Mouse (Mus musculus) lung, embryonic 14.5 days (tissue): Measurements from ENCODE around the gene Sgms1. TPM values are rescaled to one million over a fixed set of nuclear protein-coding genes. Genes with fewer than 3 reads are reported as not detected.

Source experiments
- ATAC-seq: fragments of 200-750 bp; cut with Nextera tagmentation; 2 replicates; pipeline ENCODE4 v1.8.0; 2017; ENCODE audit warnings: mild to moderate bottlenecking, moderate TSS enrichment, moderate library complexity; ENCODE audit not compliant: insufficient read depth
- DNase-seq: peaks from one replicate; pipeline ENCODE4 v3.0.0-alpha.2; 2015
- H3K27ac ChIP-seq: fragments of 300-500 bp; sonication (generic); 2 replicates; pipeline ENCODE4 v1.5.1; 2014; ENCODE audit warnings: low read depth, mild to moderate bottlenecking, moderate library complexity
- H3K27me3 ChIP-seq: fragments of 300-500 bp; sonication (generic); 2 replicates; pipeline ENCODE4 v1.6.1; 2014; ENCODE audit warnings: low read length, control low read depth; ENCODE audit not compliant: insufficient read depth
- H3K36me3 ChIP-seq: fragments of 300-500 bp; sonication (generic); 2 replicates; pipeline ENCODE4 v1.6.1; 2014; ENCODE audit warnings: control low read depth; ENCODE audit not compliant: insufficient read depth
- H3K4me1 ChIP-seq: fragments of 300-500 bp; sonication (generic); 2 replicates; pipeline ENCODE4 v1.6.1; 2014; ENCODE audit warnings: antibody characterized with exemption, control low read depth; ENCODE audit not compliant: insufficient read depth
- H3K4me2 ChIP-seq: fragments of 300-500 bp; sonication (generic); 2 replicates; pipeline ENCODE4 v1.6.1; 2014; ENCODE audit warnings: mild to moderate bottlenecking
- H3K4me3 ChIP-seq: fragments of 300-500 bp; sonication (generic); 2 replicates; pipeline ENCODE4 v1.5.1; 2014; ENCODE audit warnings: low read depth, low read length
- H3K9ac ChIP-seq: fragments of 300-500 bp; sonication (generic); 2 replicates; pipeline ENCODE4 v1.6.1; 2014
- H3K9me3 ChIP-seq: fragments of 300-500 bp; sonication (generic); 2 replicates; pipeline ENCODE4 v1.6.1; 2016; ENCODE audit warnings: low read depth, low read length, control low read depth
- CTCF ChIP-seq: IDR thresholded peaks from 2 replicates; pipeline ENCODE4 v1.5.1; 2016; ENCODE audit warnings: antibody characterized with exemption, low read depth
- WGBS: fragments of 180-500 bp; shearing (Covaris S2); extraction: QIAGEN DNeasy Blood & Tissue Kit; methylation state at CpG from one replicate; pipeline ENCODE4 v1.1.7; 2014; 5-methylcytosine and 5-hydroxymethylcytosine counted together
- polyA plus RNA-seq: library from polyadenylated mRNA; unstranded; fragments of >200 nt; fragmentation: Nextera tagmentation; extraction: Ambion mirVana; gene quantifications from 2 replicates; pipeline ENCODE4 v1.2.1, GENCODE M21; 2014

Gene Sgms1
- polyA plus RNA-seq, 1 experiment from 2014 or later, result 50.2 TPM

- H3K9me3 ChIP-seq, result no peaks in the 10 kb centered on the region
- no peak overlapping the region for H3K27ac ChIP-seq
- H3K27me3 ChIP-seq, result no peaks in the 10 kb centered on the region
- no peaks in the 10 kb centered on the region; the same call in 1 of the 2 replicates for H3K4me1 ChIP-seq
- H3K9ac ChIP-seq, result no peak overlapping the region
- ATAC-seq, result no peak
- H3K36me3 ChIP-seq, result peaks cover 23% of the 10 kb centered on the region
- 97% methylated on average over 7 of the region's 7 CpGs for WGBS
- TF ChIP-seq CTCF, result no peak
- H3K4me3 ChIP-seq, result no peak overlapping the region
- DNase-seq, result no peak
- H3K4me2 ChIP-seq, result no peak overlapping the region
Measured at GRCm38 (mm10) chr19:32159944-32160343, 229.6 kb downstream of the Sgms1 start.

GRCm38 (mm10) chr19:32159168-32159567 lies 230.3 kb downstream of the Sgms1 start:
- TF ChIP-seq CTCF, result no peak
- DNase-seq (no peak), ATAC-seq (no peak)

GRCm38 (mm10) chr19:32157045-32157444 lies 232.5 kb downstream of the Sgms1 start:
- no peak for TF ChIP-seq CTCF
- WGBS, result 83% methylated on average over 6 of the region's 6 CpGs
- no peak for DNase-seq
- H3K27me3 ChIP-seq, result no peaks in the 10 kb centered on the region
- H3K9me3 ChIP-seq, result no peaks in the 10 kb centered on the region
- peaks cover 23% of the 10 kb centered on the region for H3K36me3 ChIP-seq
- no peak for ATAC-seq
- H3K4me3 ChIP-seq, result no peak overlapping the region
- H3K4me2 ChIP-seq, result no peak overlapping the region
- no peaks in the 10 kb centered on the region; the same call in 1 of the 2 replicates for H3K4me1 ChIP-seq
- no peak overlapping the region for H3K9ac ChIP-seq
- no peak overlapping the region for H3K27ac ChIP-seq

More at GRCm38 (mm10) chr19:32159168-32159567, 230.3 kb downstream of the Sgms1 start:
- H3K4me2 ChIP-seq, result no peak overlapping the region
- 72% methylated on average over 1 of the region's 1 CpGs for WGBS
- no peaks in the 10 kb centered on the region for H3K9me3 ChIP-seq
- no peaks in the 10 kb centered on the region for H3K27me3 ChIP-seq
- peaks cover 23% of the 10 kb centered on the region for H3K36me3 ChIP-seq
- no peak overlapping the region for H3K27ac ChIP-seq
- no peak overlapping the region for H3K4me3 ChIP-seq
- no peak overlapping the region for H3K9ac ChIP-seq
- H3K4me1 ChIP-seq, result no peaks in the 10 kb centered on the region; the same call in 1 of the 2 replicates

- Histone ChIP-seq H3K9ac (no peak overlapping the region), H3K4me1 (no peaks in the 10 kb centered on the region; the same call in 1 of the 2 replicates), H3K4me3 (no peak overlapping the region), H3K27ac (no peak overlapping the region), H3K36me3 (no peaks in the 10 kb centered on the region; the same call in 1 of the 2 replicates), H3K4me2 (no peak overlapping the region), H3K9me3 (no peaks in the 10 kb centered on the region), H3K27me3 (no peaks in the 10 kb centered on the region)
- ATAC-seq (no peak), DNase-seq (no peak)
- WGBS, result 65% methylated on average over 6 of the region's 6 CpGs
- no peak for TF ChIP-seq CTCF
Measured at GRCm38 (mm10) chr19:32152529-32152928, 237.0 kb downstream of the Sgms1 start.

GRCm38 (mm10) chr19:32148710-32149109 lies 240.8 kb downstream of the Sgms1 start:
- no peak overlapping the region for H3K9ac ChIP-seq
- H3K27ac ChIP-seq, result no peak overlapping the region
- no peak overlapping the region for H3K4me3 ChIP-seq
- no peak overlapping the region for H3K4me2 ChIP-seq
- DNase-seq (no peak), ATAC-seq (no peak)
- no peaks in the 10 kb centered on the region for H3K4me1 ChIP-seq
- no peaks in the 10 kb centered on the region for H3K36me3 ChIP-seq
- H3K27me3 ChIP-seq, result no peaks in the 10 kb centered on the region
- no peaks in the 10 kb centered on the region for H3K9me3 ChIP-seq
- TF ChIP-seq CTCF, result no peak
- WGBS, result 57% methylated on average over 5 of the region's 5 CpGs

- Histone ChIP-seq H3K9ac (no peak overlapping the region), H3K4me1 (no peaks in the 10 kb centered on the region), H3K4me3 (no peak overlapping the region), H3K36me3 (peaks cover 24% of the 10 kb centered on the region; the same call in 1 of the 2 replicates), H3K27me3 (no peaks in the 10 kb centered on the region), H3K27ac (no peak overlapping the region), H3K9me3 (no peaks in the 10 kb centered on the region), H3K4me2 (no peak overlapping the region)
- 85% methylated on average over 6 of the region's 6 CpGs for WGBS
- TF ChIP-seq CTCF, result no peak
- ATAC-seq (no peak), DNase-seq (no peak)
Measured at GRCm38 (mm10) chr19:32142383-32142782, 247.1 kb downstream of the Sgms1 start.

- no peaks in the 10 kb centered on the region for H3K4me1 ChIP-seq
- DNase-seq (no peak), ATAC-seq (no peak)
- H3K36me3 ChIP-seq, result peaks cover 24% of the 10 kb centered on the region; the same call in 1 of the 2 replicates
- H3K9me3 ChIP-seq, result no peaks in the 10 kb centered on the region
- no peak overlapping the region for H3K27ac ChIP-seq
- TF ChIP-seq CTCF, result no peak
- no peak overlapping the region for H3K9ac ChIP-seq
- H3K4me3 ChIP-seq, result no peak overlapping the region
- no peaks in the 10 kb centered on the region for H3K27me3 ChIP-seq
- H3K4me2 ChIP-seq, result no peak overlapping the region
- 61% methylated on average over 14 of the region's 14 CpGs for WGBS
Measured at GRCm38 (mm10) chr19:32138361-32139088, 251.0 kb downstream of the Sgms1 start.
